In the genomic region with DNA sequence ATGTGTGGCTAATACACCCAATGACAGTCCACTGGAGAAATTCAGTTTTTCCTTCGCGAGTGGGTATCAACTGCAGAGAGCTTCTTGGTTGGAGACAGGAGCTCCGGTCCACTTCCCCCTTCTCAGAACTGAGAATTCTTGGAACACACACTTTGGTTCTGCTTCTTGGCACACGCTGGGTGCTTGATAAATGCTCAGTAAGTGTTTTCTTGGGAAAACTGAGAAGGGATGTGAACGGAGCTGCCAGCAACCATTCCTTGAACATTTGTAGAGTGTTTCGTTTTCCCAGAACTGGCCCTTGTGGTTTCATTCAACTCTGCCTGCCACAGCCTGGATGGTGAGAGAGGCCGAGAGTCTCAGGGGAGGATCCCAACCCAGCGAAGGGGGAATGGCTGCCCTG, we compare ENCODE assay signal across 13 mouse cellular contexts. TPM values are rescaled to one million over a fixed set of nuclear protein-coding genes. Genes with fewer than 3 reads are reported as not detected.
"Had no signal": no experiment of that assay in that cellular context is flagged by ENCODE, and none has a peak within 500 bp of the region (broad histone marks: within the 10 kb centered on the region; RNA-seq: fewer than 3 reads in every experiment).

No protein-coding gene starts in this region.

- H3K4me1 ChIP-seq: liver, embryonic 12.5 days had no signal

- H3K27ac ChIP-seq: limb, embryonic 15.5 days; liver, embryonic 12.5 days; midbrain, embryonic 12.5 days; stomach, postnatal 0 days had no signal

- H3K36me3 ChIP-seq: limb, embryonic 15.5 days; liver, embryonic 12.5 days; midbrain, embryonic 12.5 days had no signal

- H3K9ac ChIP-seq: limb, embryonic 15.5 days; liver, embryonic 12.5 days; lung, embryonic 14.5 days; midbrain, embryonic 12.5 days had no signal

- H3K9me3 ChIP-seq: limb, embryonic 15.5 days; liver, embryonic 12.5 days; midbrain, embryonic 12.5 days had no signal

- DNase-seq: kidney, adult 8-10 months; layer of hippocampus, adult 9-11 months; layer of hippocampus, postnatal 36 days; lung, embryonic 14.5 days; right cerebral cortex, postnatal 14 days; thymus, adult 18-20 months; thymus, postnatal 14 days had no signal

- H3K4me3 ChIP-seq: limb, embryonic 15.5 days; liver, embryonic 12.5 days; midbrain, embryonic 12.5 days had no signal

- ATAC-seq: liver, embryonic 12.5 days; midbrain, embryonic 16.5 days had no signal

- H3K4me2 ChIP-seq: limb, embryonic 15.5 days; liver, embryonic 12.5 days; lung, embryonic 14.5 days; midbrain, embryonic 12.5 days had no signal

RNA-seq across cellular contexts. Expression of a gene that starts 43.7 kb away (rescaled TPM):
- total RNA-seq: megakaryocyte-erythroid progenitor cell, adult 5-6 weeks had no signal
- polyA plus RNA-seq: liver, embryonic 12.5 days had no signal
